Mouse (Mus musculus): Measurements from ENCODE around the gene Prdm1. TPM values are rescaled to one million over a fixed set of nuclear protein-coding genes. Genes with fewer than 3 reads are reported as not detected.

Gene Prdm1
- polyA plus RNA-seq (2012; rRNA removed) (0.08 and 0.12 TPM in 2 replicates), polyA plus RNA-seq (2014; fragmentation: Nextera tagmentation; extraction: Ambion mirVana) (0.13 and 0.18 TPM in 2 replicates)

- DNase-seq (ENCODE audit: low read depth in 3 of 3, low spot score in 3 of 3) = no peak
- Histone ChIP-seq H3K9me3 (ENCODE audit: control insufficient read depth, low read length) (no peaks in the 10 kb centered on the region), H3K9ac (replicated peaks) (peak within 1 kb of the TSS; percentile 13), H3K27me3 (ENCODE audit: control insufficient read depth, insufficient read depth, low read length) (peaks cover 44% of the 10 kb centered on the region), H3K27ac (no peak within 1 kb of the TSS), H3K4me2 (ENCODE audit: low read depth) (peak within 1 kb of the TSS; percentile 85), H3K4me3 (ENCODE audit: insufficient read depth in 1 of 2, low read depth in 2 of 2, low read length in 2 of 2) (peak within 1 kb of the TSS; percentile 81 to 86), H3K4me1 (replicated peaks; ENCODE audit: control insufficient read depth in 2 of 2, insufficient read depth in 2 of 2, low read length in 1 of 2) (peaks cover 7 to 8% of the 10 kb centered on the region in 2 experiments), H3K36me3 (replicated peaks; ENCODE audit: control insufficient read depth, insufficient read depth, low read depth) (no peaks in the 10 kb centered on the region)
- ATAC-seq (ENCODE audit: insufficient read depth) = no peak
- TF ChIP-seq EP300 (IDR thresholded peaks at IDR 0.05; ENCODE audit: low read depth) (no peak), CTCF (IDR thresholded peaks at IDR 0.05; ENCODE audit: low read depth) (no peak)
- WGBS (ENCODE audit: insufficient replicate concordance) = 6% methylated on average over 25 of the region's 25 CpGs
Observed at GRCm38 (mm10) chr10:44528291-44529082, at the start of gene Prdm1. Gene Prdm1, minus strand, starts transcription at chr10:44528501.

- no peaks in the 10 kb centered on the region for H3K36me3 ChIP-seq (replicated peaks; ENCODE audit: control insufficient read depth, insufficient read depth, low read depth)
- no peak overlapping the region for H3K4me3 ChIP-seq (ENCODE audit: insufficient read depth in 1 of 2, low read depth in 2 of 2, low read length in 2 of 2)
- ATAC-seq (ENCODE audit: insufficient read depth) (no peak), DNase-seq (ENCODE audit: low read depth in 3 of 3, low spot score in 3 of 3) (no peak)
- H3K9me3 ChIP-seq (ENCODE audit: control insufficient read depth, low read length) = no peaks in the 10 kb centered on the region
- H3K4me2 ChIP-seq (ENCODE audit: low read depth) = no peak overlapping the region
- H3K4me1 ChIP-seq (replicated peaks; ENCODE audit: control insufficient read depth in 2 of 2, insufficient read depth in 2 of 2, low read length in 1 of 2) = no peaks in the 10 kb centered on the region
- H3K27me3 ChIP-seq (ENCODE audit: control insufficient read depth, insufficient read depth, low read length) = no peaks in the 10 kb centered on the region
- no peak overlapping the region for H3K27ac ChIP-seq
- WGBS (ENCODE audit: insufficient replicate concordance) = 68% methylated on average over 3 of the region's 3 CpGs
- TF ChIP-seq EP300 (IDR thresholded peaks at IDR 0.05; ENCODE audit: low read depth) (no peak), CTCF (IDR thresholded peaks at IDR 0.05; ENCODE audit: low read depth) (no peak)
- no peak overlapping the region for H3K9ac ChIP-seq (replicated peaks)
Observed at GRCm38 (mm10) chr10:44565971-44566370, 37.7 kb upstream of the Prdm1 start.

GRCm38 (mm10) chr10:44565109-44565508, 36.8 kb upstream of the Prdm1 start:
- no peak for ATAC-seq (ENCODE audit: insufficient read depth)
- H3K27me3 ChIP-seq (ENCODE audit: control insufficient read depth, insufficient read depth, low read length) = no peaks in the 10 kb centered on the region
- no peak for DNase-seq (ENCODE audit: low read depth in 3 of 3, low spot score in 3 of 3)
- no peak overlapping the region for H3K27ac ChIP-seq
- no peaks in the 10 kb centered on the region for H3K9me3 ChIP-seq (ENCODE audit: control insufficient read depth, low read length)
- H3K4me3 ChIP-seq (ENCODE audit: insufficient read depth in 1 of 2, low read depth in 2 of 2, low read length in 2 of 2) = no peak overlapping the region
- H3K4me1 ChIP-seq (replicated peaks; ENCODE audit: control insufficient read depth in 2 of 2, insufficient read depth in 2 of 2, low read length in 1 of 2) = no peaks in the 10 kb centered on the region
- H3K9ac ChIP-seq (replicated peaks) = no peak overlapping the region
- no peak for TF ChIP-seq CTCF (IDR thresholded peaks at IDR 0.05; ENCODE audit: low read depth)
- TF ChIP-seq EP300 (IDR thresholded peaks at IDR 0.05; ENCODE audit: low read depth) = no peak
- WGBS (ENCODE audit: insufficient replicate concordance) = 66% methylated on average over 2 of the region's 2 CpGs
- no peaks in the 10 kb centered on the region for H3K36me3 ChIP-seq (replicated peaks; ENCODE audit: control insufficient read depth, insufficient read depth, low read depth)
- H3K4me2 ChIP-seq (ENCODE audit: low read depth) = no peak overlapping the region

- TF ChIP-seq CTCF (IDR thresholded peaks at IDR 0.05; ENCODE audit: low read depth) (no peak), EP300 (IDR thresholded peaks at IDR 0.05; ENCODE audit: low read depth) (0 out of 2 replicates have a peak, but pooled peaks have one; percentile 6)
- 57% methylated on average over 4 of the region's 4 CpGs for WGBS (ENCODE audit: insufficient replicate concordance)
- Histone ChIP-seq H3K9ac (replicated peaks) (no peak overlapping the region), H3K36me3 (replicated peaks; ENCODE audit: control insufficient read depth, insufficient read depth, low read depth) (no peaks in the 10 kb centered on the region), H3K4me1 (replicated peaks; ENCODE audit: control insufficient read depth in 2 of 2, insufficient read depth in 2 of 2, low read length in 1 of 2) (peaks cover 0 to 11% of the 10 kb centered on the region in 2 experiments; a peak in 3 of 4 replicates), H3K9me3 (ENCODE audit: control insufficient read depth, low read length) (no peaks in the 10 kb centered on the region), H3K27me3 (ENCODE audit: control insufficient read depth, insufficient read depth, low read length) (no peaks in the 10 kb centered on the region), H3K27ac (peak overlapping the region; percentile 36), H3K4me3 (ENCODE audit: insufficient read depth in 1 of 2, low read depth in 2 of 2, low read length in 2 of 2) (no peak overlapping the region), H3K4me2 (ENCODE audit: low read depth) (no peak overlapping the region)
- ATAC-seq (ENCODE audit: insufficient read depth) = peak; percentile 93
- peak in 1 of 3 experiments; percentile 46 for DNase-seq (ENCODE audit: low read depth in 3 of 3, low spot score in 3 of 3)
Observed at GRCm38 (mm10) chr10:44556845-44557244, 28.5 kb upstream of the Prdm1 start.

- no peaks in the 10 kb centered on the region for H3K27me3 ChIP-seq (ENCODE audit: control insufficient read depth, insufficient read depth, low read length)
- no peaks in the 10 kb centered on the region for H3K9me3 ChIP-seq (ENCODE audit: control insufficient read depth, low read length)
- ATAC-seq (ENCODE audit: insufficient read depth) (peak; percentile 81), DNase-seq (ENCODE audit: low read depth in 3 of 3, low spot score in 3 of 3) (peak; percentile 16 to 55 (median 27))
- H3K4me1 ChIP-seq (replicated peaks; ENCODE audit: control insufficient read depth in 2 of 2, insufficient read depth in 2 of 2, low read length in 1 of 2) = peaks cover 0 to 11% of the 10 kb centered on the region in 2 experiments; a peak in 3 of 4 replicates
- H3K36me3 ChIP-seq (replicated peaks; ENCODE audit: control insufficient read depth, insufficient read depth, low read depth) = no peaks in the 10 kb centered on the region
- no peak for TF ChIP-seq CTCF (IDR thresholded peaks at IDR 0.05; ENCODE audit: low read depth)
- no peak for TF ChIP-seq EP300 (IDR thresholded peaks at IDR 0.05; ENCODE audit: low read depth)
- no peak overlapping the region for H3K4me3 ChIP-seq (ENCODE audit: insufficient read depth in 1 of 2, low read depth in 2 of 2, low read length in 2 of 2)
- 3% methylated on average over 2 of the region's 2 CpGs for WGBS (ENCODE audit: insufficient replicate concordance)
- no peak overlapping the region; the same call in 1 of the 2 replicates for H3K27ac ChIP-seq
- H3K4me2 ChIP-seq (ENCODE audit: low read depth) = peak overlapping the region; percentile 29
- no peak overlapping the region for H3K9ac ChIP-seq (replicated peaks)
Observed at GRCm38 (mm10) chr10:44555317-44555716, 27.0 kb upstream of the Prdm1 start.

Measured in liver, embryonic 14.5 days (tissue).